Mouse (Mus musculus): Measurements from ENCODE around the gene Vax2. TPM values are rescaled to one million over a fixed set of nuclear protein-coding genes. Genes with fewer than 3 reads are reported as not detected.

Vax2 gene
- polyA plus RNA-seq, 1 experiment from 2014 or later: not detected

GRCm38 (mm10) chr6:83745466-83745865, 34.4 kb downstream of the Vax2 start:
- ATAC-seq: no peak
- no peak overlapping the region for H3K4me2 ChIP-seq (replicated peaks; ENCODE audit: low read depth)
- no peak overlapping the region for H3K9ac ChIP-seq (ENCODE audit: low read depth, low read length)
- H3K27me3 ChIP-seq (replicated peaks; ENCODE audit: control insufficient read depth, insufficient read depth, low read length): peaks cover 12% of the 10 kb centered on the region
- WGBS: 55% methylated on average over 2 of the region's 2 CpGs
- no peak overlapping the region for H3K27ac ChIP-seq (ENCODE audit: low read depth, low read length)
- no peaks in the 10 kb centered on the region for H3K9me3 ChIP-seq (ENCODE audit: control insufficient read depth)
- no peaks in the 10 kb centered on the region for H3K36me3 ChIP-seq (ENCODE audit: control insufficient read depth, insufficient read depth)
- TF ChIP-seq CTCF (IDR thresholded peaks at IDR 0.05; ENCODE audit: low read depth): no peak
- H3K4me1 ChIP-seq (replicated peaks; ENCODE audit: control insufficient read depth, insufficient read depth, low read length): no peaks in the 10 kb centered on the region
- H3K4me3 ChIP-seq (ENCODE audit: low read depth, low read length): no peak overlapping the region

- Histone ChIP-seq H3K27ac (ENCODE audit: low read depth, low read length) (no peak overlapping the region), H3K36me3 (ENCODE audit: control insufficient read depth, insufficient read depth) (no peaks in the 10 kb centered on the region), H3K4me3 (ENCODE audit: low read depth, low read length) (no peak overlapping the region), H3K4me1 (replicated peaks; ENCODE audit: control insufficient read depth, insufficient read depth, low read length) (no peaks in the 10 kb centered on the region), H3K9me3 (ENCODE audit: control insufficient read depth) (no peaks in the 10 kb centered on the region), H3K9ac (ENCODE audit: low read depth, low read length) (no peak overlapping the region), H3K27me3 (replicated peaks; ENCODE audit: control insufficient read depth, insufficient read depth, low read length) (peaks cover 20% of the 10 kb centered on the region), H3K4me2 (replicated peaks; ENCODE audit: low read depth) (no peak overlapping the region)
- WGBS: 69% methylated on average over 3 of the region's 3 CpGs
- no peak for TF ChIP-seq CTCF (IDR thresholded peaks at IDR 0.05; ENCODE audit: low read depth)
- ATAC-seq: no peak
Observed at GRCm38 (mm10) chr6:83749286-83749685, 38.2 kb downstream of the Vax2 start.

GRCm38 (mm10) chr6:83750171-83750684, 39.2 kb downstream of the Vax2 start:
- Histone ChIP-seq H3K27ac (ENCODE audit: low read depth, low read length) (no peak overlapping the region), H3K9ac (ENCODE audit: low read depth, low read length) (no peak overlapping the region), H3K4me1 (replicated peaks; ENCODE audit: control insufficient read depth, insufficient read depth, low read length) (no peaks in the 10 kb centered on the region), H3K36me3 (ENCODE audit: control insufficient read depth, insufficient read depth) (no peaks in the 10 kb centered on the region), H3K4me2 (replicated peaks; ENCODE audit: low read depth) (peak overlapping the region; percentile 43; the same call in 1 of the 2 replicates), H3K9me3 (ENCODE audit: control insufficient read depth) (no peaks in the 10 kb centered on the region), H3K27me3 (replicated peaks; ENCODE audit: control insufficient read depth, insufficient read depth, low read length) (peaks cover 20% of the 10 kb centered on the region), H3K4me3 (ENCODE audit: low read depth, low read length) (no peak overlapping the region)
- 8% methylated on average over 11 of the region's 11 CpGs for WGBS
- ATAC-seq: no peak; the same call in 1 of the 2 replicates
- TF ChIP-seq CTCF (IDR thresholded peaks at IDR 0.05; ENCODE audit: low read depth): peak; percentile 92

- H3K27me3 ChIP-seq (replicated peaks; ENCODE audit: control insufficient read depth, insufficient read depth, low read length): peaks cover 45% of the 10 kb centered on the region
Observed at GRCm38 (mm10) chr6:83756051-83756450, 45.0 kb downstream of the Vax2 start.

GRCm38 (mm10) chr6:83762344-83762743, 51.3 kb downstream of the Vax2 start, which contains the start of gene Ankrd53:
Ankrd53 (plus strand) TSS chr6:83762644.
- Histone ChIP-seq H3K36me3 (ENCODE audit: control insufficient read depth, insufficient read depth) (no peaks in the 10 kb centered on the region), H3K4me2 (replicated peaks; ENCODE audit: low read depth) (peak within 1 kb of the TSS; percentile 57), H3K27ac (ENCODE audit: low read depth, low read length) (no peak within 1 kb of the TSS), H3K9me3 (ENCODE audit: control insufficient read depth) (no peaks in the 10 kb centered on the region), H3K9ac (ENCODE audit: low read depth, low read length) (no peak within 1 kb of the TSS), H3K4me3 (ENCODE audit: low read depth, low read length) (peak within 1 kb of the TSS; percentile 27), H3K27me3 (replicated peaks; ENCODE audit: control insufficient read depth, insufficient read depth, low read length) (peaks cover 35% of the 10 kb centered on the region), H3K4me1 (replicated peaks; ENCODE audit: control insufficient read depth, insufficient read depth, low read length) (0 out of 2 replicates have a peak, but pooled peaks cover 5% of the 10 kb centered on the region)
- no peak for TF ChIP-seq CTCF (IDR thresholded peaks at IDR 0.05; ENCODE audit: low read depth)
- no peak for ATAC-seq
- WGBS: 32% methylated on average over 6 of the region's 6 CpGs

More at GRCm38 (mm10) chr6:83756051-83756450, 45.0 kb downstream of the Vax2 start:
- no peak for TF ChIP-seq CTCF (IDR thresholded peaks at IDR 0.05; ENCODE audit: low read depth)
- Histone ChIP-seq H3K9me3 (ENCODE audit: control insufficient read depth) (no peaks in the 10 kb centered on the region), H3K4me1 (replicated peaks; ENCODE audit: control insufficient read depth, insufficient read depth, low read length) (no peaks in the 10 kb centered on the region), H3K27ac (ENCODE audit: low read depth, low read length) (no peak overlapping the region), H3K4me3 (ENCODE audit: low read depth, low read length) (no peak overlapping the region), H3K9ac (ENCODE audit: low read depth, low read length) (no peak overlapping the region), H3K36me3 (ENCODE audit: control insufficient read depth, insufficient read depth) (no peaks in the 10 kb centered on the region), H3K4me2 (replicated peaks; ENCODE audit: low read depth) (no peak overlapping the region)
- no peak for ATAC-seq
- WGBS: 73% methylated on average over 9 of the region's 9 CpGs

- ATAC-seq: peak; percentile 58
- no peaks in the 10 kb centered on the region for H3K9me3 ChIP-seq (ENCODE audit: control insufficient read depth)
- no peaks in the 10 kb centered on the region for H3K36me3 ChIP-seq (ENCODE audit: control insufficient read depth, insufficient read depth)
- peaks cover 29% of the 10 kb centered on the region for H3K27me3 ChIP-seq (replicated peaks; ENCODE audit: control insufficient read depth, insufficient read depth, low read length)
- H3K4me1 ChIP-seq (replicated peaks; ENCODE audit: control insufficient read depth, insufficient read depth, low read length): 0 out of 2 replicates have a peak, but pooled peaks cover 5% of the 10 kb centered on the region
- no peak overlapping the region for H3K27ac ChIP-seq (ENCODE audit: low read depth, low read length)
- peak overlapping the region; percentile 27 for H3K4me3 ChIP-seq (ENCODE audit: low read depth, low read length)
- H3K4me2 ChIP-seq (replicated peaks; ENCODE audit: low read depth): peak overlapping the region; percentile 57
- WGBS: 1% methylated on average over 35 of the region's 35 CpGs
- peak; percentile 53 for TF ChIP-seq CTCF (IDR thresholded peaks at IDR 0.05; ENCODE audit: low read depth)
- H3K9ac ChIP-seq (ENCODE audit: low read depth, low read length): no peak overlapping the region
Observed at GRCm38 (mm10) chr6:83762880-83763431, 51.9 kb downstream of the Vax2 start.
